Mouse (Mus musculus) myocyte (in vitro differentiated cells): ENCODE measurements around the gene Atoh7. TPM values are rescaled to one million over a fixed set of nuclear protein-coding genes. Genes with fewer than 3 reads are reported as not detected.

Source experiments
- H3K27me3 ChIP-seq: one replicate; pipeline ENCODE4 v1.6.1; 2011; ENCODE audit not compliant: control insufficient read depth, insufficient read depth, insufficient read length
- H3K36me3 ChIP-seq: one replicate; pipeline ENCODE4 v1.6.1; 2011; ENCODE audit not compliant: control insufficient read depth, insufficient read depth
- H3K4me2 ChIP-seq: one replicate; pipeline ENCODE4 v1.6.1; 2011; ENCODE audit warnings: low read depth, control low read depth
- H3K4me3 ChIP-seq: one replicate; pipeline ENCODE4 v1.5.1; 2011; ENCODE audit warnings: mild to moderate bottlenecking, control low read depth, moderate library complexity
- H3K79me2 ChIP-seq: one replicate; pipeline ENCODE4 v1.6.1; 2011; ENCODE audit not compliant: control insufficient read depth, insufficient read depth
- H3ac ChIP-seq: one replicate; pipeline ENCODE4 v1.6.1; 2011; ENCODE audit not compliant: control insufficient read depth, insufficient read length
- CEBPB ChIP-seq: IDR thresholded peaks from 2 replicates; pipeline ENCODE4 v1.6.1; 2011; ENCODE audit warnings: mild to moderate bottlenecking, moderate library complexity; ENCODE audit not compliant: poor library complexity, insufficient read depth, severe bottlenecking
- E2F4 ChIP-seq: IDR thresholded peaks from one replicate; pipeline ENCODE4 v1.6.1; 2011; ENCODE audit warnings: mild to moderate bottlenecking, control low read depth, moderate library complexity; ENCODE audit not compliant: insufficient read depth
- MAX ChIP-seq: IDR thresholded peaks from one replicate; pipeline ENCODE4 v1.6.1; 2011; ENCODE audit warnings: low read depth, mild to moderate bottlenecking, control low read depth
- MYOD1 ChIP-seq, 3 experiments: IDR thresholded peaks; one replicate each; pipeline ENCODE4 v1.6.1; 2011; ENCODE audit warnings: control low read depth in 2 of 3, low read depth in 2 of 3, mild to moderate bottlenecking in 2 of 3, moderate library complexity in 1 of 3; ENCODE audit not compliant: insufficient read length in 2 of 3, control insufficient read depth in 1 of 3
- MYOG ChIP-seq, 3 experiments: IDR thresholded peaks; one replicate each; pipeline ENCODE4 v1.6.1; 2011; ENCODE audit warnings: control low read depth in 2 of 3, low read depth in 2 of 3, mild to moderate bottlenecking in 2 of 3; ENCODE audit not compliant: insufficient read length in 2 of 3, control insufficient read depth in 1 of 3, insufficient read depth in 1 of 3
- POLR2A ChIP-seq: IDR thresholded peaks from one replicate; pipeline ENCODE4 v1.6.1; 2011; ENCODE audit warnings: low read depth, mild to moderate bottlenecking, control low read depth, moderate library complexity; ENCODE audit not compliant: insufficient read length
- POLR2AphosphoS2 ChIP-seq: IDR thresholded peaks from one replicate; pipeline ENCODE4 v1.6.1; 2011; ENCODE audit warnings: low read depth, control low read depth; ENCODE audit not compliant: insufficient read length
- REST ChIP-seq: IDR thresholded peaks from one replicate; pipeline ENCODE4 v1.6.1; 2011; ENCODE audit warnings: mild to moderate bottlenecking, control low read depth, moderate library complexity; ENCODE audit not compliant: insufficient read depth, insufficient read length
- SRF ChIP-seq: IDR thresholded peaks from one replicate; pipeline ENCODE4 v1.6.1; 2011; ENCODE audit warnings: low read depth; ENCODE audit not compliant: control insufficient read depth, insufficient read length
- TCF12 ChIP-seq: IDR thresholded peaks from one replicate; pipeline ENCODE4 v1.6.1; 2011; ENCODE audit warnings: mild to moderate bottlenecking, control low read depth; ENCODE audit not compliant: poor library complexity, insufficient read depth, severe bottlenecking
- TCF3 ChIP-seq: IDR thresholded peaks from one replicate; pipeline ENCODE4 v1.6.1; 2011; ENCODE audit warnings: low read depth, control low read depth; ENCODE audit not compliant: insufficient read length
- USF1 ChIP-seq: IDR thresholded peaks from one replicate; pipeline ENCODE4 v1.6.1; 2011; ENCODE audit warnings: low read depth, mild to moderate bottlenecking, control low read depth, moderate library complexity
- polyA plus RNA-seq: library from polyadenylated mRNA; unstranded; fragments of >200 nt; fragmentation: generic; extraction: Trizol; gene quantifications from one replicate; pipeline ENCODE4 v1.2.1, GENCODE M21; 2012; ENCODE audit warnings: missing spikeins

The Atoh7 gene
- polyA plus RNA-seq, 1 experiment, result not detected

DNA sequence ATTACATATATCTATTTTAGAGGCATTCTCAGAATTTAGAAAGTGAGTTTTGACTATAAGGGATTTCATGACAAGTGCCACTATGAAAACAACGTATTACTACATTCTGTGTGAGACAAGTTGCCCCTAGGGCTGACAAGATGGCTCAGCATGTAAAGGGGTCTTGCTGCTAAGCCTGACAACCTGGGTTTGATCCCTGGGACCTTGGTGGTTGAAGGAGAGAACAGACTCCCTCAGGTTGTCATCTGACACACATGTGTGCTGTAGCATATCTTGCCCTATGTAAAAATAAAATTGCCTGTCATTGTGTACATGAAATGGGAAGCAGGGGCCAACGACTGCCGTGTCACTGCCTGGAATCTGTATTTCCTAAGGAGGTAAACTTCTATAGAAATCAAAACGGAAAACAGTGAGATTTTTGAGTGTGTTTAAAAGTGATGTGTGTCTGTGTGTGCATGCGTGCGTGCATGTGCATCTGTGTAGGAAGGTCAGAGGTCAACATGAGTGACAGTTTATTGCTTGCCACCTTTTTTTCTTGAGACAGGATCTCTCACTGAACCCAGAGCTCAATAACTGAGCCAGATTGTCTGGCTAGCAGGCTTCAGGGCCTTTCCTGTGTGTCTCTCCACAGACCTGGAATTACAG is 14.4 kb downstream of the Atoh7 start:
- no peak overlapping the region for H3K4me2 ChIP-seq

DNA sequence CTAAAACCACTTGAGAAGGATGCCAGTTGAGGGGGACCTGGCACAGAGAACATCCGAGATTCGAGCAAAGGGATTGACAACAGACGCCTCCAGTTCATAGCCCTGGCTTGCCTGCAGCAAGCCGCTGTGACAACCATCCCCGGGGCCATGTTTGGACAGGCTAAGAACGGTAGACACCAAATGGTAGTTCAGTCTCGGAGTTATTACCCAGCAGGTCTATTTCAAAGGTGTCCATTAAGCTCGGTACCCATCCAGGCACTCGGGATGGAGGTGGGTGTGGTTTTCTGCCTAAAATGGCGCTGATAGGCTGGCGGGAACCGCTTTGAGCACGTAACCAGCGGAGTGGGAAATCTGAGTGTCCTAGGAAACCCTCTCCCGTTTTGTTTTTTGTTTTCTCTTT is 16.4 kb downstream of the Atoh7 start:
- no peaks in the 10 kb centered on the region for H3K27me3 ChIP-seq
- no peak overlapping the region for H3K4me2 ChIP-seq
- TF ChIP-seq USF1 (no peak), REST (no peak), SRF (no peak), MYOG (IDR thresholded peaks at IDR 0.05; ENCODE audit: control insufficient read depth in 1 of 3, insufficient read depth in 1 of 3, insufficient read length in 2 of 3, low read depth in 2 of 3) (no peak), TCF12 (no peak), E2F4 (no peak), POLR2A (no peak), MYOD1 (IDR thresholded peaks at IDR 0.05; ENCODE audit: control insufficient read depth in 1 of 3, insufficient read length in 2 of 3, low read depth in 2 of 3) (no peak), POLR2AphosphoS2 (no peak), MAX (no peak), CEBPB (no peak), TCF3 (no peak)

More for the DNA sequence above, 14.4 kb downstream of the Atoh7 start:
- H3K4me3 ChIP-seq, result no peak overlapping the region
- H3K36me3 ChIP-seq, result no peaks in the 10 kb centered on the region
- no peaks in the 10 kb centered on the region for H3K27me3 ChIP-seq
- no peaks in the 10 kb centered on the region for H3K79me2 ChIP-seq
- H3ac ChIP-seq, result no peak overlapping the region
- TF ChIP-seq TCF3, result no peak
- no peak for TF ChIP-seq E2F4
- TF ChIP-seq POLR2AphosphoS2, result no peak
- no peak for TF ChIP-seq POLR2A
- no peak for TF ChIP-seq SRF
- no peak for TF ChIP-seq USF1

DNA sequence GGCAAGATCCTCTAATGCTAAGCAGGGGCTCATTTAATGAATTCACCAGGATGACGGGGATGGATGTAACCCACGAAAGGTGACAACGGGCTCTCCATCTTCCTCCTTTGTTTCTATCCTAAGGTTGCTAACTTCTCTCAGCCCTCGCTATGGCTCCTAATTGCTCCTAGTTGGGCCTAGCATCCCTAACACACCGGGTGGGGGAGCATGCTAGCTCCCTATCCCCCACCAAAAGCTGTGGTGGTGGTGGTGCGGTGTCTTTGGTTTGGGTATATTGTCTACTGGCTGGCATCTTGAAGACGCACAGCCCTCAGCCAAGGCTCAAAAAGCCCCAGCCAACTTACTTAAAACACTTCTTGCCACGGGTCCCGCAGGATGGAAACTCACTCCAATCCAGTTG is 16.9 kb downstream of the Atoh7 start:
- Histone ChIP-seq H3K79me2 (no peaks in the 10 kb centered on the region), H3K4me2 (no peak overlapping the region), H3K27me3 (no peaks in the 10 kb centered on the region), H3K36me3 (no peaks in the 10 kb centered on the region), H3K4me3 (no peak overlapping the region), H3ac (no peak overlapping the region)
- TF ChIP-seq CEBPB, result no peak
- no peak for TF ChIP-seq TCF12
- TF ChIP-seq REST, result no peak
- no peak for TF ChIP-seq MYOG (IDR thresholded peaks at IDR 0.05; ENCODE audit: control insufficient read depth in 1 of 3, insufficient read depth in 1 of 3, insufficient read length in 2 of 3, low read depth in 2 of 3)
- TF ChIP-seq USF1, result no peak
- TF ChIP-seq MYOD1 (IDR thresholded peaks at IDR 0.05; ENCODE audit: control insufficient read depth in 1 of 3, insufficient read length in 2 of 3, low read depth in 2 of 3), result no peak
- no peak for TF ChIP-seq POLR2A
- TF ChIP-seq E2F4, result no peak
- TF ChIP-seq TCF3, result no peak
- no peak for TF ChIP-seq SRF
- TF ChIP-seq MAX, result no peak
- TF ChIP-seq POLR2AphosphoS2, result no peak

More for the DNA sequence above, 16.4 kb downstream of the Atoh7 start:
- no peak overlapping the region for H3K4me3 ChIP-seq
- H3K36me3 ChIP-seq, result no peaks in the 10 kb centered on the region
- H3ac ChIP-seq, result no peak overlapping the region
- H3K79me2 ChIP-seq, result no peaks in the 10 kb centered on the region

DNA sequence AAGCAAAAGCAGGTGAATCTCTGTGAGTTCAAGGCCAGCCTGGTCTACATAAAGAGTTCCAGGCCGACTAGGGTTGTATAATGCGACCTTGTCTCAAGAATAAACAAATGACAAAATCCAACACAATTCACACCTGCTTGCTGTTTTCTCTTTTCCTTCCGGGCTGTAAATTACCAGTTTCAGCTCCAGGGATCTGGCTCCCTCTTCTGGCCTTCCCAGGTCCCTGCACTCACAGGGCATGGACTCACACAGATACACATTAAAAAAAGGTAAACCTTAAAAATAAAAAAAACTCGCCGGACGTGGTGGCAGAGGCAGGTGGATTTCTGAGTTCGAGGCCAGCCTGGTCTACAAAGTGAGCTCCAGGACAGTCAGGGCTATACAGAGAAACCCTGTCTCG is 18.1 kb downstream of the Atoh7 start:
- H3K36me3 ChIP-seq, result no peaks in the 10 kb centered on the region
- no peak overlapping the region for H3ac ChIP-seq
- no peak for TF ChIP-seq E2F4
- no peak overlapping the region for H3K4me3 ChIP-seq
- H3K27me3 ChIP-seq, result no peaks in the 10 kb centered on the region
- H3K79me2 ChIP-seq, result no peaks in the 10 kb centered on the region
- H3K4me2 ChIP-seq, result no peak overlapping the region

DNA sequence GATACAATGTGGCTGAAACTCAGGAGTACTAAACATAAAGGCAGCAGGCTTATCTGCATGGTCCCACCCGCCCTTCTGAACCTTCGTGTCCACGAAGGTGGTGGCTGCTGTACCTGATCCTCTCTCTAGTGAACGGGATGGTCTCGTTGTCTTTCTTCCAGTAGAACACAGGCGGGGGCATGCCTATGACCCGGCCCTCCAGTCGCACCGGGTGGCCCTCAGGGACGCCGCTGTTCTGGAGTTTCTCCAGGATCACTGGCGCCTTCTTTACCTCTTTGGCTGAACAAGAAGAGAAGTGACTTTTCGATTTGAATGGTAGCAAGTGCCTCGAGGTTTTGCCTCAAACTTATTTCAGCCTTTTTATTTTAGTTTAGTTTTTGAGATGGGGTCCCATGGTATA is 20.5 kb downstream of the Atoh7 start:
- Histone ChIP-seq H3K36me3 (no peaks in the 10 kb centered on the region), H3K4me3 (no peak overlapping the region), H3ac (no peak overlapping the region), H3K27me3 (no peaks in the 10 kb centered on the region), H3K4me2 (no peak overlapping the region), H3K79me2 (no peaks in the 10 kb centered on the region)
- no peak for TF ChIP-seq USF1
- no peak for TF ChIP-seq POLR2A
- TF ChIP-seq MAX, result no peak
- no peak for TF ChIP-seq TCF12
- TF ChIP-seq REST, result no peak
- TF ChIP-seq E2F4, result no peak
- no peak for TF ChIP-seq SRF
- TF ChIP-seq MYOG (IDR thresholded peaks at IDR 0.05; ENCODE audit: control insufficient read depth in 1 of 3, insufficient read depth in 1 of 3, insufficient read length in 2 of 3, low read depth in 2 of 3), result no peak
- no peak for TF ChIP-seq TCF3
- no peak for TF ChIP-seq CEBPB
- no peak for TF ChIP-seq POLR2AphosphoS2
- TF ChIP-seq MYOD1 (IDR thresholded peaks at IDR 0.05; ENCODE audit: control insufficient read depth in 1 of 3, insufficient read length in 2 of 3, low read depth in 2 of 3), result no peak
